Mouse (Mus musculus) heart, postnatal 14 days (tissue): ENCODE results near the gene Cdkl5. TPM values are rescaled to one million over a fixed set of nuclear protein-coding genes. Genes with fewer than 3 reads are reported as not detected.

Experiments
- DNase-seq, 2 experiments: peaks; one replicate each; pipeline ENCODE4 v3.0.0; 2021 to 2022
- intact Hi-C: fragments of 180-260 bp; cut with DNase I; formaldehyde crosslinking; loops from one replicate; pipeline ENCODE4 v1.15.1; 2025
- total RNA-seq, 2 experiments: library from RNA; stranded (reverse); gene quantifications; 2 replicates each; pipeline ENCODE4 v1.2.3; 2021

The Cdkl5 gene
- total RNA-seq, 2 experiments from 2014 or later, result 6.7 to 7.3 TPM

DNA sequence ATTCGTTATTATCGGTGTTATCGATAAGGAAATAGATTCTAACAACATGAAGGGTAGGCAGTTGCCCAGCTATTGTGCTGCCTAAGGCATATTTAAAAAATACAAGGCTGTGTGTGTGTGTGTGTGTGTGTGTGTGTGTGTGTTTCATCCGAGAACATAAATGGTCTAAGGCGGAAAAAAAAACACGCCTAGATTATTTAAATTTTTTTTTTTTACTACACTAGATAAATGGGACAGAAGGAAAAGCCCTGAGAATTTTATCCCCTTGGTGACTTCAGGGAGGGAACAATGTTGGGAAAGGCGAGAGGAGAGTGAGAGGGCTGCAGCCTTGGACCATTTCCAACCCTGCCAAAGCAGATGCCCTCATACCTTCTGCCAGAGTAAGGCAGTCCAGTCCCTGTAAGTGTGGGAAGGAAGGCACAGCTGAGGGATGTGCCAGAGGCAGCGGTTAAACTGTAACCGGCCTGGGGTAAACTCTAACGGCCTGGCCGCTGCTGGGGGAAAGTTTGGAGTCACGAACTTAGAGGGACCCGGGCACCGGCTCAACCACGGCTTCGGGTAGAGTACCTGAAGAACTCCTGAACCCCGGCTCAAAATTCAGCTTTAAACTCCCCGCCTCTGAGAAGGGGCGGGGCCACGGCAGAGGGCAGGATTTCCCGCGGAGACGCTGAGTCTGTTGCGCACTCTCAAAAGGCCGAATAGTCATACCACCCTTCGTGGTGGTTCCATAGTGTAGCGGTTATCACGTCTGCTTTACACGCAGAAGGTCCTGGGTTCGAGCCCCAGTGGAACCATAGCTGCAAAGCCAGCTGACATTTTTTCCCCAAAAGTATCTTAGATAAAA, 228.9 kb downstream of the Cdkl5 start:
- intact Hi-C loops, result loop anchor here (5.0 to 10.0 kb wide), 3 partner anchors 181 to 628 kb away; partner anchors contain the start of gene Pdha1
- DNase-seq, result peak; percentile 90 to 95

DNA sequence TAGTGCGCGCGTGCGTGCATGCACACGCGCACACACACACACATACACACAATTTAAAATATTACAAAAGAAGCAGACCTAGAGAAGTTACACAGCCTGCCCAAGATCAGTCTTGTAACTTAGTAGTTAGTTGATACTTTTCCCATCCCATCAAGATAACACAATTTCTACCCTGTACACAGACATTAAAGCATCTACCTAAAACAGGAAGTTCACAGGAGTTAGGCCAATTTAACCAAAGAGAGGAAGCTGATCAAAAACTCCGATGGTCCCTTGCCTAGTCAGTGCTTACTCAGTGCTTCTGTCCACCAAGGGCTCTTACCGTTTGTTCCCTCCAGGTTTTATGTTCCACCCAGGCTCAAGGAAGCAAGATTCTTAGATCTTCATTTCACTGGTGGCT, 243.7 kb downstream of the Cdkl5 start:
- intact Hi-C loops, result no loop called here

DNA sequence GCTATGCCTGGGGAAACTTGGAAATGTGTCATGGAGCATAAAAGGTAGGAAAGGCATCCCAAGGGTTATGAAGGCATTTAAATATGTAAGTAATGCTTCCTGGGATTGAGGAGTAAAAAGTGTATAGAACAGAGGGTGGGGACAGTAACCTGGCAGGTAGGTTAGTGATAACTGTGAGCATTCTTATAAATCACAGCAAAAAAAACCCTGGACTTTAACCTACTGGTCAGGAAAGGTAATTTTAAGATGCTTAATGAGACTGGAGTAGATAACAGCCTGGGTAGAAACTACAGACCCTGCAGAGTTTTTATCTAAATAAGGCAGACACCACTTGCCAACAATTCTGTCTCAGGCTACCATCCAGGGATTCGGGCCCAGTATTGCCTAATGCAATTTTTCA, 245.9 kb downstream of the Cdkl5 start:
- intact Hi-C loops, result no loop called here
- DNase-seq, result no peak

More for the DNA sequence above, 243.7 kb downstream of the Cdkl5 start:
- no peak for DNase-seq

DNA sequence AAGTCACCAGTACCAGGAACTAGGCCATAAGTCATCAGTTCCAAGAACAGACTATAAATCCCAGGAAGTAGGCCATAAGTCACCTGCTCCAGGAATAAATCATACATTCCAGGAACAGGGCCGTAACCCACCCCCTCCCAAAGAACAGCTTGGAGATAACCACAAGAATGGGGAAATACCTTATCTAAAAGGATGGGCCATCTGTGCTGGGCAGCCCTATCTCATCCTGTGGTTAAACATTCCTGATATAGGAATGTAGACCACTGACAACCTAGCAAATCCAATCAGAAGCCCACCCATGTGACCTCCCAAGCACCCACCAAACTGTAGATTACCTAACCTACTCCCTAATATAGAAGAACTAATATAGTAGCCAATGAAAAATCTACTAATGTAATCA, 249.1 kb downstream of the Cdkl5 start:
- intact Hi-C loops, result no loop called here
- no peak for DNase-seq

DNA sequence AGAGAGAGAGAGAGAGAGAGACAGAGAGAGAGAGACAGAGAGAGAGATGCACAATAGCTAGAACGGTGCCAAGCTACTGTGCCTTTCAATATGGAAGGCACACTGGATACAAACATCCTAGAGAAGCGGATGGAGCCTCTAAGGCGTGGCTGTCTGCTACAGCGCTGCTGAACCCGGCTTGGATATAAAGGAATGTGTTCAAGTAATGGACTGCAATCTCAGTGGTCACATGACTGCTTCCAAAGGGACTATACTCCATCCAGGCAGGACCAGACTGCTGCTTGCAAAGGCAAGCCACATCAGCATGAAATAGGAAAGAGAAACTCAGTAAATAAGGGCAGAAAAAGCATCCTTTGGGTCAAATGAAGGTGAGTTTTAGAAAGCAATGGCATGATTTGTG, 258.9 kb downstream of the Cdkl5 start, which contains the start of gene Ppef1:
Ppef1 (minus strand) TSS at position 116 of the 400 bp plus-strand sequence.
- intact Hi-C loops, result no loop called here
- DNase-seq, result no peak

Other genes starting within 250 kb of the Cdkl5 start
- gene Rs1, start 226.7 kb downstream of the Cdkl5 start, total RNA-seq, result under 1 TPM; 0.29 to 0.57 TPM
- under 1 TPM; 0.14 to 0.32 TPM for gene Gja6, start 87.7 kb downstream of the Cdkl5 start, total RNA-seq
- 1 to 10 TPM; 1.4 TPM for gene Scml2, start 122.5 kb upstream of the Cdkl5 start, total RNA-seq